Mouse (Mus musculus) spleen, postnatal 10 days (tissue): Measurements from ENCODE around the gene Jarid2.

Experiments used
- DNase-seq, 2 experiments: peaks; one replicate each; pipeline ENCODE4 v3.0.0; 2021 to 2022; ENCODE audit warnings: low spot score in 2 of 2

The Jarid2 gene

GRCm38 (mm10) chr13:44730146-44730864, 1.0 kb downstream of the Jarid2 start:
- DNase-seq = peak; percentile 96 to 99

GRCm38 (mm10) chr13:44730939-44731551, 1.8 kb downstream of the Jarid2 start:
- DNase-seq = peak; percentile 85 to 87

GRCm38 (mm10) chr13:44731727-44732441, 2.6 kb downstream of the Jarid2 start:
- DNase-seq = peak in 1 of 2 experiments; percentile 42

GRCm38 (mm10) chr13:44732442-44732974, 3.2 kb downstream of the Jarid2 start:
- DNase-seq = no peak

GRCm38 (mm10) chr13:44733036-44733372, 3.7 kb downstream of the Jarid2 start:
- no peak for DNase-seq

GRCm38 (mm10) chr13:44733373-44734111, 4.3 kb downstream of the Jarid2 start:
- DNase-seq = peak; percentile 92 to 95

GRCm38 (mm10) chr13:44734441-44734840, 5.2 kb downstream of the Jarid2 start:
- DNase-seq = no peak

- DNase-seq = no peak
These were observed 5.9 kb downstream of the Jarid2 start for GRCm38 (mm10) chr13:44735088-44735690.

- no peak for DNase-seq
These were observed 8.0 kb downstream of the Jarid2 start for GRCm38 (mm10) chr13:44737297-44737696.

- no peak for DNase-seq
These were observed 22.5 kb downstream of the Jarid2 start for GRCm38 (mm10) chr13:44751780-44752179.

GRCm38 (mm10) chr13:44753206-44753605, 23.9 kb downstream of the Jarid2 start:
- no peak for DNase-seq

- no peak for DNase-seq
These were observed 26.2 kb downstream of the Jarid2 start for GRCm38 (mm10) chr13:44755434-44755833.

GRCm38 (mm10) chr13:44758750-44759149, 29.5 kb downstream of the Jarid2 start:
- DNase-seq = no peak

- DNase-seq = no peak
These were observed 31.5 kb downstream of the Jarid2 start for GRCm38 (mm10) chr13:44760761-44761160.

GRCm38 (mm10) chr13:44763068-44763467, 33.8 kb downstream of the Jarid2 start:
- no peak for DNase-seq

GRCm38 (mm10) chr13:44767751-44768150, 38.5 kb downstream of the Jarid2 start:
- DNase-seq = no peak

- DNase-seq = peak in 1 of 2 experiments; percentile 23
These were observed 41.7 kb downstream of the Jarid2 start for GRCm38 (mm10) chr13:44770808-44771605.

- DNase-seq = no peak
These were observed 43.5 kb downstream of the Jarid2 start for GRCm38 (mm10) chr13:44772816-44773215.

- DNase-seq = no peak
These were observed 45.1 kb downstream of the Jarid2 start for GRCm38 (mm10) chr13:44774351-44774750.

- no peak for DNase-seq
These were observed 46.1 kb downstream of the Jarid2 start for GRCm38 (mm10) chr13:44775396-44775795.

- no peak for DNase-seq
These were observed 51.2 kb downstream of the Jarid2 start for GRCm38 (mm10) chr13:44780506-44780905.
